9 mouse cellular contexts compared by ENCODE assay signal in genomic region chr8:122719500-122720065, GRCm38 (mm10). TPM values are rescaled to one million over a fixed set of nuclear protein-coding genes. Genes with fewer than 3 reads are reported as not detected.
DNase-seq lines count a peak whose midpoint lies in the region; ATAC-seq lines count a peak whose summit lies in the region.
"Had no signal": no experiment of that assay in that cellular context is flagged by ENCODE, and none has a peak within 500 bp of the region (broad histone marks: within the 10 kb centered on the region; RNA-seq: fewer than 3 reads in every experiment).

No protein-coding gene starts in this region.

- intact Hi-C loops in left cerebral cortex, postnatal 10 days (cut with DNase I), result loop anchor here (5.0 kb wide), 1 partner anchor 42 kb away; no protein-coding TSS in a partner anchor

- peaks cover 14% of the 10 kb centered on the region for H3K27me3 ChIP-seq in neural tube, embryonic 12.5 days (replicated peaks)
- H3K27me3 ChIP-seq in forebrain, embryonic 15.5 days, result no peaks in the 10 kb centered on the region
- peaks cover 19% of the 10 kb centered on the region for H3K27me3 ChIP-seq in midbrain, embryonic 12.5 days

- H3K4me1 ChIP-seq in neural tube, embryonic 12.5 days, result peaks cover 20% of the 10 kb centered on the region
- H3K4me1 ChIP-seq in forebrain, embryonic 15.5 days, result peaks cover 23% of the 10 kb centered on the region
- peaks cover 20% of the 10 kb centered on the region for H3K4me1 ChIP-seq in midbrain, embryonic 12.5 days

- no peaks in the 10 kb centered on the region for H3K9me3 ChIP-seq in neural tube, embryonic 12.5 days
- H3K9me3 ChIP-seq in forebrain, embryonic 15.5 days, result no peaks in the 10 kb centered on the region
- no peaks in the 10 kb centered on the region for H3K9me3 ChIP-seq in midbrain, embryonic 12.5 days

- 40% methylated on average over 7 of the region's 7 CpGs for WGBS in neural tube, embryonic 12.5 days
- 36% methylated on average over 7 of the region's 7 CpGs for WGBS in forebrain, embryonic 15.5 days
- WGBS in midbrain, embryonic 12.5 days, result 34% methylated on average over 7 of the region's 7 CpGs

- peak overlapping the region; percentile 20; the same call in 1 of the 2 replicates for H3K27ac ChIP-seq in neural tube, embryonic 12.5 days
- peak overlapping the region; percentile 84 for H3K27ac ChIP-seq in forebrain, embryonic 15.5 days (replicated peaks)
- peak overlapping the region; percentile 85 for H3K27ac ChIP-seq in midbrain, embryonic 12.5 days (replicated peaks)
- H3K27ac ChIP-seq: macrophage had no signal

- no peaks in the 10 kb centered on the region for H3K36me3 ChIP-seq in neural tube, embryonic 12.5 days
- H3K36me3 ChIP-seq in forebrain, embryonic 15.5 days, result no peaks in the 10 kb centered on the region
- no peaks in the 10 kb centered on the region for H3K36me3 ChIP-seq in midbrain, embryonic 12.5 days

- H3K4me3 ChIP-seq in neural tube, embryonic 12.5 days, result no peak overlapping the region
- H3K4me3 ChIP-seq in forebrain, embryonic 15.5 days, result no peak overlapping the region
- no peak overlapping the region for H3K4me3 ChIP-seq in midbrain, embryonic 12.5 days

- DNase-seq in neural tube, embryonic 10.5 days (ENCODE audit: extremely low spot score, low spot score), result no peak
- peak; percentile 34 to 36 for DNase-seq in kidney, postnatal 36 days
- DNase-seq in yolk sac, embryonic 10.5 days (ENCODE audit: low spot score), result peak; percentile 56
- no peak for DNase-seq in ovary, adult 18-20 months (ENCODE audit: low spot score)
- no peak for DNase-seq in left cerebral cortex, postnatal 10 days (ENCODE audit: extremely low spot score in 1 of 2, low spot score in 2 of 2)

- no peak for ATAC-seq in neural tube, embryonic 12.5 days (ENCODE audit: low FRiP score, low read depth)
- ATAC-seq in forebrain, embryonic 15.5 days (replicated peaks), result no peak
- peak; percentile 69 for ATAC-seq in midbrain, embryonic 12.5 days (ENCODE audit: low FRiP score, low read depth)

- H3K4me2 ChIP-seq in neural tube, embryonic 12.5 days (replicated peaks), result peak overlapping the region; percentile 42
- peak overlapping the region; percentile 37; the same call in 1 of the 2 replicates for H3K4me2 ChIP-seq in forebrain, embryonic 15.5 days (replicated peaks)
- peak overlapping the region; percentile 42 for H3K4me2 ChIP-seq in midbrain, embryonic 12.5 days (replicated peaks)

- no peak overlapping the region for H3K9ac ChIP-seq in neural tube, embryonic 12.5 days
- H3K9ac ChIP-seq in forebrain, embryonic 15.5 days (replicated peaks), result no peak overlapping the region
- H3K9ac ChIP-seq in midbrain, embryonic 12.5 days (replicated peaks), result no peak overlapping the region; the same call in 1 of the 2 replicates

RNA-seq across cellular contexts. Expression of gene Cbfa2t3, which starts 20.7 kb away (rescaled TPM):
- 15.3 and 16.7 TPM in 2 replicates for polyA plus RNA-seq in neural tube, embryonic 12.5 days (2016; fragmentation: Nextera tagmentation; extraction: Ambion mirVana)
- polyA plus RNA-seq in forebrain, embryonic 15.5 days (2015; fragmentation: Nextera tagmentation; extraction: Ambion mirVana), result 13.2 and 14.0 TPM in 2 replicates
- 12.9 and 14.5 TPM in 2 replicates for polyA plus RNA-seq in midbrain, embryonic 12.5 days (2016; fragmentation: Nextera tagmentation; extraction: Ambion mirVana)
- 10 to 100 TPM; 17.8 to 18.8 TPM for total RNA-seq in left cerebral cortex, postnatal 10 days (2021)

RNA-seq across cellular contexts. Expression of gene Acsf3, which starts 55.7 kb away (rescaled TPM):
- polyA plus RNA-seq in neural tube, embryonic 12.5 days (2016; fragmentation: Nextera tagmentation; extraction: Ambion mirVana), result 16.6 and 18.3 TPM in 2 replicates
- polyA plus RNA-seq in forebrain, embryonic 15.5 days (2015; fragmentation: Nextera tagmentation; extraction: Ambion mirVana), result 14.6 and 16.4 TPM in 2 replicates
- polyA plus RNA-seq in midbrain, embryonic 12.5 days (2016; fragmentation: Nextera tagmentation; extraction: Ambion mirVana), result 16.9 and 17.3 TPM in 2 replicates
- total RNA-seq in left cerebral cortex, postnatal 10 days (2021), result 10 to 100 TPM; 17.8 to 18.1 TPM

Comparison
In these comparisons a context has a peak if more than half of its experiments do, and no peak if none do; other contexts are left out.
1. H3K27ac ChIP-seq: peak in every context shown above with its lines; median percentile 85 in midbrain, embryonic 12.5 days; 84 in forebrain, embryonic 15.5 days; 20 in neural tube, embryonic 12.5 days.
2. DNase-seq: peak in kidney, postnatal 36 days (2 of 2) and yolk sac, embryonic 10.5 days (single experiment); none in neural tube, embryonic 10.5 days (single experiment), ovary, adult 18-20 months (single experiment) and left cerebral cortex, postnatal 10 days (0 of 2).
3. Peak in every context shown above with its lines, with median percentiles within 50 percentile points of each other: H3K4me2 ChIP-seq.